Mouse (Mus musculus): Measurements from ENCODE around the gene Stil. TPM values are rescaled to one million over a fixed set of nuclear protein-coding genes. Genes with fewer than 3 reads are reported as not detected.

Stil gene
- polyA plus RNA-seq, 1 experiment from 2014 or later: 11.8 TPM

GRCm38 (mm10) chr4:115062540-115062874, 62.5 kb downstream of the Stil start:
- no peaks in the 10 kb centered on the region for H3K9me3 ChIP-seq
- no peak overlapping the region for H3K27ac ChIP-seq
- H3K4me2 ChIP-seq (replicated peaks): peak overlapping the region; percentile 95
- peaks cover 100% of the 10 kb centered on the region for H3K27me3 ChIP-seq
- H3K9ac ChIP-seq: no peak overlapping the region
- ATAC-seq (ENCODE audit: low FRiP score, low read depth): no peak
- H3K4me3 ChIP-seq: peak overlapping the region; percentile 55
- 0% methylated on average over 9 of the region's 9 CpGs for WGBS
- H3K4me1 ChIP-seq: peaks cover 12% of the 10 kb centered on the region
- no peaks in the 10 kb centered on the region for H3K36me3 ChIP-seq

GRCm38 (mm10) chr4:115062875-115063517, 63.0 kb downstream of the Stil start:
- H3K4me1 ChIP-seq: peaks cover 8% of the 10 kb centered on the region
- H3K27ac ChIP-seq: no peak overlapping the region
- peak overlapping the region; percentile 55 for H3K4me3 ChIP-seq
- under 1% methylated on average over 57 of the region's 58 CpGs for WGBS
- peaks cover 100% of the 10 kb centered on the region for H3K27me3 ChIP-seq
- peak overlapping the region; percentile 95 for H3K4me2 ChIP-seq (replicated peaks)
- H3K36me3 ChIP-seq: no peaks in the 10 kb centered on the region
- peak; percentile 80 for ATAC-seq (ENCODE audit: low FRiP score, low read depth)
- peak overlapping the region; percentile 62 for H3K9ac ChIP-seq
- H3K9me3 ChIP-seq: no peaks in the 10 kb centered on the region

DNA sequence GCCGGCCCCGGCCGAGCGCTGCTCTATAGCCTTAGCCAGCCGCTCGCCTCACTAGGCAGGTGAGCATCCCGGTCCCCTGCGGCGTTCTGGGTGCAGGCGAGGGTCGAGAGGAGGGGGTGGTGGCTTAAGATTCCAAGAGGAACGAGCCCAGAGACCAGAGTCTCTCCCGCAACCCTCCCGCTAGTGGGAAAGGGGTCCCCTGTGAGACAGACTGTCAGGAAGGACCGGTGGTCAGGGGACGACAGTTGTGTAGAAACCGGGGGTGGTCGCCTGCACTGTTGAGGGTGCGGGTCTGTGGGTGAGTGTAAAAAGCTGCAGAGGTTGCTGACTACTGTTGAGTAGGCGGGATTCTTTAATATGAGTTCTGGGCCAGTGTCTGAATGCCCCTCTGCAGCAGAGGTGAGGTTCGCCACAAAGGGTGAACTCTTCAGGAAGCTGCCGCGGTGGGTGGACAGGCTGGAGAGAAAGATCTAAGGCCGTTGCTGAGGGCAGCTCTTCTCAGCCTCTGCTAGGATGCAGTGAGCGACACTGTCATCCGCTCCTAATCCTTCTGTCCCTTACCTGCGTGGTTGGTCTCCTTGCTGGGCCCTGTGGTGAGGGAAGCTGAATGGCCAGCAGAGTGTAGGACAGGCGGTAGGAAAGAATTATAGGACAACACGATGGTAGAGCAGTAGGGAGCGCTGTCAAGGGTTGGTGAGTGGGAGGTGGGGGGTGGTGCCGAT, 63.7 kb downstream of the Stil start:
- Histone ChIP-seq H3K27ac (no peak overlapping the region), H3K36me3 (no peaks in the 10 kb centered on the region), H3K9me3 (no peaks in the 10 kb centered on the region), H3K4me3 (peak overlapping the region; percentile 55), H3K9ac (peak overlapping the region; percentile 62), H3K4me2 (replicated peaks) (peak overlapping the region; percentile 95), H3K4me1 (peaks cover 8% of the 10 kb centered on the region), H3K27me3 (peaks cover 100% of the 10 kb centered on the region)
- peak; percentile 7; the same call in 1 of the 2 replicates for ATAC-seq (ENCODE audit: low FRiP score, low read depth)
- WGBS: 2% methylated on average over 31 of the region's 31 CpGs

GRCm38 (mm10) chr4:115071668-115072067, 71.7 kb downstream of the Stil start:
- H3K4me1 ChIP-seq: no peaks in the 10 kb centered on the region
- H3K27ac ChIP-seq: no peak overlapping the region
- no peak overlapping the region for H3K4me3 ChIP-seq
- ATAC-seq (ENCODE audit: low FRiP score, low read depth): no peak
- H3K9me3 ChIP-seq: no peaks in the 10 kb centered on the region
- H3K9ac ChIP-seq: no peak overlapping the region
- H3K27me3 ChIP-seq: peaks cover 39% of the 10 kb centered on the region
- no peaks in the 10 kb centered on the region for H3K36me3 ChIP-seq
- H3K4me2 ChIP-seq (replicated peaks): no peak overlapping the region
- WGBS: 44% methylated on average over 1 of the region's 1 CpGs

GRCm38 (mm10) chr4:115074789-115075188, 74.8 kb downstream of the Stil start:
- Histone ChIP-seq H3K27ac (no peak overlapping the region), H3K4me2 (replicated peaks) (no peak overlapping the region), H3K36me3 (no peaks in the 10 kb centered on the region), H3K27me3 (peaks cover 10% of the 10 kb centered on the region; the same call in 1 of the 2 replicates), H3K9ac (no peak overlapping the region), H3K4me1 (peaks cover 5% of the 10 kb centered on the region; the same call in 1 of the 2 replicates), H3K4me3 (no peak overlapping the region), H3K9me3 (no peaks in the 10 kb centered on the region)
- no peak for ATAC-seq (ENCODE audit: low FRiP score, low read depth)
- WGBS: 81% methylated on average over 1 of the region's 1 CpGs

DNA sequence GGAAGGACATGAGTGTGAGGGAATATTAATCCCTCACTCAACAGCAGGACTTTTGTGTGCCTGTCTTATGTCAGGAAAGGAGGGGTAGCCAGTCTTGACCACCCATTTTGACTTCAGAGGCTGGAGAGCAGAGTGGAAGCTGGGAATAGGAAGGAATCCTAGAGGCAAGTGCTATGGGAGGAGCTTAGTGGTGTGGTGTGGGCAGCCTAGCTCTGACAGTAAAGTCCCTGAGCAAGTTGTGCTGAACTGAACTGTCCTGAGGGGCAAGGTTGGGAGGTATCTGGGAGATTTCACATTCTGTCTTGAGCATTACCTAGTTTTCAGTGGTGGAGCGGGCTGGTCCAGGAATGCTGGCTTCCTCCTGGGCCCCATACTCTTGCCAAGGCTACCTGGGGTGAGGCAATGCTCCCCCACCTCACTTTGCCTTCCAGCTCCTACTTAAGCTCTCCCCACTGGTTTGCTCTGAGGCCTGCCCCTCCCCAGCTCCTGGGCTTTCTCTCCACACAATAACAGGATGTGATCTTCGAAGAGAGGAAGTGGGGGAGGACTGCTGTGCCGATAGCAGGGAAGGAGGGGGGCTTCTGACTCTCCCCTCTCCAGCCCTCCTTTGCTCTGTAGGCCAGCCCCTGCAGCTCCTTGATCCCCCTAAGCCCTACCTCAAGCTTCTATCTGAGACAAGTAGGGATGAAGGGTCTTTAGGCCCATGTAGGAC, 75.4 kb downstream of the Stil start:
- Histone ChIP-seq H3K4me1 (peaks cover 5% of the 10 kb centered on the region; the same call in 1 of the 2 replicates), H3K9ac (no peak overlapping the region), H3K9me3 (no peaks in the 10 kb centered on the region), H3K27me3 (0 out of 2 replicates have a peak, but pooled peaks cover 6% of the 10 kb centered on the region), H3K4me2 (replicated peaks) (no peak overlapping the region), H3K4me3 (no peak overlapping the region), H3K36me3 (no peaks in the 10 kb centered on the region), H3K27ac (no peak overlapping the region)
- ATAC-seq (ENCODE audit: low FRiP score, low read depth): 0 out of 2 replicates have a peak, but pooled peaks have one; percentile 25
- 39% methylated on average over 3 of the region's 3 CpGs for WGBS

- Histone ChIP-seq H3K4me1 (peaks cover 5% of the 10 kb centered on the region; the same call in 1 of the 2 replicates), H3K9ac (no peak overlapping the region), H3K36me3 (no peaks in the 10 kb centered on the region), H3K4me2 (replicated peaks) (no peak overlapping the region), H3K9me3 (no peaks in the 10 kb centered on the region), H3K27ac (no peak overlapping the region), H3K4me3 (no peak overlapping the region), H3K27me3 (peaks cover 4% of the 10 kb centered on the region)
- 32% methylated on average over 10 of the region's 10 CpGs for WGBS
- no peak for ATAC-seq (ENCODE audit: low FRiP score, low read depth)
Measured at GRCm38 (mm10) chr4:115078892-115079820, 79.2 kb downstream of the Stil start.

DNA sequence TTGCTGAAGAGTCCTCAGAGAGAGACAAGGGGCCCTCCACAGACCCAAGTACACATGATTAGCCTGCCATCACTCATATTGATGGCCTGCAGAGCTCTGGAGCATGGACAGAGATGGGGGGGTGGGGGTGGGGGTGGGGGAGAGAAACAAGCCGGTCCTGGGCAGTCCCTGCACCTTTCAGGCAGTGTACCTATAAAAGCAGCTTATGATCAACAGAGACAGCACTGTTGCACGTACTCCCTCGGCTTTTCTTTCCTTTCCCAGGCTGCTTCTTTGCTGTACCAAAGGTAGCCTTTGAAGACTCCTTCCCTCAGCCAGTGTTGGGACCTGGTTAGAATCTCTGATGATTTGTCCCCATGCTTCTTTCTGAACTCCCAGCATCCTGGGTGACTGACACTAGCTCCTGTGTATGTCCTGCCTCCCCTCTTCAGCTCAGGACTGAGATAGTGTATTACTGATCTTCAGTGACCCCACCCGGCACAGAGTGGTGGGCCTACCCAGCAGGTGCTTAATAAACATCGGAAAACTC, 79.9 kb downstream of the Stil start:
- 33% methylated on average over 5 of the region's 5 CpGs for WGBS
- ATAC-seq (ENCODE audit: low FRiP score, low read depth): no peak

GRCm38 (mm10) chr4:115083031-115083430, 83.1 kb downstream of the Stil start:
- no peak for ATAC-seq (ENCODE audit: low FRiP score, low read depth)
- Histone ChIP-seq H3K4me2 (replicated peaks) (no peak overlapping the region), H3K9me3 (no peaks in the 10 kb centered on the region), H3K9ac (no peak overlapping the region), H3K27ac (no peak overlapping the region), H3K4me1 (peaks cover 5% of the 10 kb centered on the region; the same call in 1 of the 2 replicates), H3K4me3 (no peak overlapping the region), H3K27me3 (peaks cover 28% of the 10 kb centered on the region), H3K36me3 (no peaks in the 10 kb centered on the region)
- 82% methylated on average over 3 of the region's 3 CpGs for WGBS

More for the DNA sequence above, 79.9 kb downstream of the Stil start:
- Histone ChIP-seq H3K4me3 (no peak overlapping the region), H3K4me2 (replicated peaks) (no peak overlapping the region), H3K9ac (no peak overlapping the region), H3K36me3 (no peaks in the 10 kb centered on the region), H3K27me3 (peaks cover 6% of the 10 kb centered on the region), H3K9me3 (no peaks in the 10 kb centered on the region), H3K4me1 (peaks cover 5% of the 10 kb centered on the region; the same call in 1 of the 2 replicates), H3K27ac (no peak overlapping the region)

GRCm38 (mm10) chr4:115085522-115086095, 85.7 kb downstream of the Stil start:
- H3K4me1 ChIP-seq: no peaks in the 10 kb centered on the region
- no peak for ATAC-seq (ENCODE audit: low FRiP score, low read depth)
- H3K27me3 ChIP-seq: peaks cover 53% of the 10 kb centered on the region
- WGBS: 21% methylated on average over 6 of the region's 6 CpGs
- H3K9ac ChIP-seq: no peak overlapping the region
- no peak overlapping the region for H3K4me2 ChIP-seq (replicated peaks)
- H3K4me3 ChIP-seq: no peak overlapping the region
- no peaks in the 10 kb centered on the region for H3K9me3 ChIP-seq
- H3K36me3 ChIP-seq: no peaks in the 10 kb centered on the region
- no peak overlapping the region for H3K27ac ChIP-seq

DNA sequence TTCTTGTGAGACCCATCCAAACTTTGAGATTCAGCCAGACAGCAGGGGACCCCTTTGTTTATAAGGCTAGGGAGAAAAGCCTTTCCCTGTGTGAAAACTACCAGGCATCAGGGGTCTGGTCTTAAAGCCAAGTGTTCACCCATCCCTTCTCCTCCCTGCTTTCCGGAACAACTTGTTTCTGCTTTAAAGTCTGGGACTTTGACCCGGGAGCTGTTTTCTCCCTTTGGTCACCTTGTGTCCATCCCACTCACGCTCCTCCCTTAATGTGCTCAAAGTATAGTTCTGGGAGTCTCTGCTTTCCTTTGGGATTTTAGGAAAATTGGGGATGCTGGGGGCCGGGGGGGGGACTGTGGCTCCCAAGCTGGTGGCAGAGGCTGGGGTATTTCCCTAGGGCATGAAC, 86.3 kb downstream of the Stil start:
- peaks cover 57% of the 10 kb centered on the region for H3K27me3 ChIP-seq
- 67% methylated on average over 4 of the region's 4 CpGs for WGBS

More for the DNA sequence above, 86.3 kb downstream of the Stil start:
- Histone ChIP-seq H3K4me3 (no peak overlapping the region), H3K36me3 (no peaks in the 10 kb centered on the region), H3K9ac (no peak overlapping the region), H3K4me1 (no peaks in the 10 kb centered on the region), H3K4me2 (replicated peaks) (no peak overlapping the region), H3K27ac (no peak overlapping the region), H3K9me3 (no peaks in the 10 kb centered on the region)
- ATAC-seq (ENCODE audit: low FRiP score, low read depth): no peak
